Mouse (Mus musculus): ENCODE data around the gene Gm5346. TPM values are rescaled to one million over a fixed set of nuclear protein-coding genes. Genes with fewer than 3 reads are reported as not detected.
"Not testable (repeated sequence)": the region's sequence is repeated elsewhere in the genome, so short reads cannot be mapped to it uniquely, and the experiment has no call there.

Gene Gm5346
- not detected in 2 replicates for total RNA-seq (2015; ENCODE audit: low replicate concordance)
- total RNA-seq (2017; ENCODE audit: low replicate concordance) = not detected in 2 replicates

DNA sequence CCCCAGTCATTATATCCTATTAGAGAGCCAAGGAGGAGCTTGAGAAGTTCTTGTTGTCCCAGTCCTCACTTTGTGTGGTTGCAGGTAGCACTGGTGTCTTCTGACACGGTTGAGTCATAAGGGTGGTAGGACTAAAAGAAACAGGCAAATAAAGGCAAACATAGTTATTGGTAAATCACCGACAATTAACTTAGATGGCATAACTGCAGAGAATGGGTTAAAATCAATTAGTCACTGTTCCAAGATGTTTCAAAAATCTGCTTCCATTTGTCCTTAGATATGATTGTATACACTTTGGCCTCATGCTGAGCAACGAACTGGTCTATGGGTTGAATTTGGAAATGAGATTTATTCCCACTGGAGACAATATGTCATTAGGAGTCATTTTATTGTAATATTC lies at the start of gene Gm5346:
Gm5346 (minus strand) TSS at position 101 of the 400 bp plus-strand sequence.
- no peak for ATAC-seq (replicated peaks; ENCODE audit: low FRiP score, poor library complexity, severe bottlenecking)

GRCm38 (mm10) chr8:43616046-43616445 lies 11.0 kb downstream of the Gm5346 start:
- no peak for ATAC-seq (replicated peaks; ENCODE audit: low FRiP score, poor library complexity, severe bottlenecking)

- not testable (repeated sequence) for ATAC-seq (replicated peaks; ENCODE audit: low FRiP score, poor library complexity, severe bottlenecking)
These were observed 23.4 kb downstream of the Gm5346 start for GRCm38 (mm10) chr8:43603657-43604056.

DNA sequence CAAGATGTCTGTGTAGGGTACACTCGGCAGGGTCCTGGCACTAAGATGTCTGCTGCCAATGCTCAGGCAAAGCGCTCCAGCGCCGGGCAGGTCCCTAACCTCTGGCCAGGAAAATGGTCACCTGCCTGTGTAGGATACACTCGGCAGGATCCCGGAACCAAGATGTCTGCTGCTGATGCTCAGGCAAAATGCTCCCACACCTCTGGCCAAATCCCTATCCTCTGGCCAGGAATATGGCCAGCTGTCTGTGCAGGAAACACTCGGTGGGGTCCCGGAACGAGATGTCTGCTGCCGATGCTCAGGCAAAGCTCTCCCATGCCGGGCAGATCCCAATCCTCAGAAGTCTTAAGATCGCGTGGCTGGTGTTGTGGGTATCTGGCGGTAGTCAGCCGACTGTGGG lies 23.9 kb downstream of the Gm5346 start:
- not testable (repeated sequence) for ATAC-seq (replicated peaks; ENCODE audit: low FRiP score, poor library complexity, severe bottlenecking)

- not testable (repeated sequence) for ATAC-seq (replicated peaks; ENCODE audit: low FRiP score, poor library complexity, severe bottlenecking)
These were observed 50.5 kb downstream of the Gm5346 start, which contains the start of gene Adam26a for GRCm38 (mm10) chr8:43576607-43577006. TSS of gene Adam26a (minus strand) at chr8:43576707.

Other genes starting within 250 kb of the Gm5346 start
- gene Adam26b, start 99.2 kb downstream of the Gm5346 start, total RNA-seq (2015; ENCODE audit: low replicate concordance) = not detected in 2 replicates
- gene Adam26b, start 99.2 kb downstream of the Gm5346 start, total RNA-seq (2017; ENCODE audit: low replicate concordance) = not detected in 2 replicates
- not detected in 2 replicates for gene Adam26a, start 50.6 kb downstream of the Gm5346 start, total RNA-seq (2015; ENCODE audit: low replicate concordance)
- gene Adam26a, start 50.6 kb downstream of the Gm5346 start, total RNA-seq (2017; ENCODE audit: low replicate concordance) = not detected in 2 replicates
- gene Adam34, start 82.8 kb upstream of the Gm5346 start, total RNA-seq (2015; ENCODE audit: low replicate concordance) = not detected in 2 replicates
- gene Adam34, start 82.8 kb upstream of the Gm5346 start, total RNA-seq (2017; ENCODE audit: low replicate concordance) = not detected in 2 replicates

All from erythroid progenitor cell, adult 5-6 weeks (primary cell).